Mouse (Mus musculus): Measurements from ENCODE around the gene Gm20517. TPM values are rescaled to one million over a fixed set of nuclear protein-coding genes. Genes with fewer than 3 reads are reported as not detected.

Gm20517 gene
- polyA plus RNA-seq, 1 experiment from 2014 or later, result 2.4 TPM

DNA sequence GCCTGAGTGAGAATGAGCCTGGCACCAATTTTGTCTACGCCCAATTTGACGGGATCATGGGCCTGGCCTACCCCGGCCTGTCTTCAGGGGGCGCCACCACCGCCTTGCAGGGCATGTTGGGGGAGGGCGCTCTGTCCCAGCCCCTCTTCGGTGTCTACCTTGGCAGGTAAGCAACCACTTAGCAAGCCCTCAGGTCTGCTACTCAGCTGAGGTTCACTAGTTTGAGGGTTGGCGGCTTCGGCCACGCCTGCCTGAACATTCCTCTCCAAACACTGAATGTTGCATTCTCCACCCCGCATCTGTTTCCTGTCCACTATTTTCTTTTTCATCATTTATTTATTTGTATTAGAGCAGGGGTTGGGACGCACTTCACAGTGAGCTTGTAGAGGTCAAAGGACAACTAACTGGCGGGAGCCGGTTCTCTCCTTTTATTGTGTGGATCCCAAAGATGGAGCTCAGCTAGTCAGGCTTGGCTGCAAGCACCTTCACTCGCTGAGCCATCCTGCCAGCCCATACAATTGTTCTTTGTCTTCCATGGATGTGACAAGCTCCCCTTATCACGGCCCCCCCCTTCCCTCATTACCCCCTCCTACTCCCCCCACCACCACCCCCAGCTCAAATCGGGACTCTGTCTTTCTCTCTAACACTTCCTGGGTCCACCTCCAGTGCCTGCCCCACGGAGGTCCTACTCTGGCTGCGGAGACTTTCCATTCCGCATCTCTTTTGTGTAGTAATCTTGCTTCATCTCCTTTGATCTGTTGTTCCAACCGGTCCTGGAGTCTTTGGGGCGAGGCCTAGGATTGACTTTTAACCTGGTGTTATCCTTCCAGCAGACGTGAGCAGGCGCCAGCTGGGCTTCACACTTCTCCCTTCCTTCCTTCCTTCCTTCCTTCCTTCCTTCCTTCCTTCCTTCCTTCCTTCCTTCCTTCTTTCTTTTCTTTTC, 119.5 kb downstream of the Gm20517 start:
- Histone ChIP-seq H3K9ac (no peak overlapping the region), H3K9me3 (no peaks in the 10 kb centered on the region), H3K4me2 (no peak overlapping the region), H3K4me1 (no peaks in the 10 kb centered on the region), H3K27me3 (no peaks in the 10 kb centered on the region), H3K4me3 (no peak overlapping the region), H3K36me3 (no peaks in the 10 kb centered on the region), H3K27ac (no peak overlapping the region)
- no peak for ATAC-seq (ENCODE audit: insufficient number of reproducible peaks, low FRiP score, low TSS enrichment, low read depth)
- WGBS, result 64% methylated on average over 24 of the region's 24 CpGs

Other genes starting within 250 kb of the Gm20517 start
- 67.3 and 76.2 TPM in 2 replicates for gene Mrps10, start 242.7 kb upstream of the Gm20517 start, polyA plus RNA-seq (2015; fragmentation: Nextera tagmentation; extraction: Ambion mirVana)
- 0.41 and 0.69 TPM in 2 replicates for gene Guca1b, start 226.2 kb upstream of the Gm20517 start, polyA plus RNA-seq (2015; fragmentation: Nextera tagmentation; extraction: Ambion mirVana)
- 5.9 and 6.2 TPM in 2 replicates for gene Guca1a, start 211.0 kb upstream of the Gm20517 start, polyA plus RNA-seq (2015; fragmentation: Nextera tagmentation; extraction: Ambion mirVana)
- 3.9 and 5.1 TPM in 2 replicates for gene AI661453, start 175.0 kb upstream of the Gm20517 start, polyA plus RNA-seq (2015; fragmentation: Nextera tagmentation; extraction: Ambion mirVana)
- 0.17 and 0.19 TPM in 2 replicates for gene 1700001C19Rik, start 174.2 kb upstream of the Gm20517 start, polyA plus RNA-seq (2015; fragmentation: Nextera tagmentation; extraction: Ambion mirVana)
- 28.2 and 28.9 TPM in 2 replicates for gene Taf8, start 109.3 kb upstream of the Gm20517 start, polyA plus RNA-seq (2015; fragmentation: Nextera tagmentation; extraction: Ambion mirVana)
- gene Ccnd3, start 106.5 kb upstream of the Gm20517 start, polyA plus RNA-seq (2015; fragmentation: Nextera tagmentation; extraction: Ambion mirVana), result 499 and 569 TPM in 2 replicates
- gene Bysl, start 97 bp upstream of the Gm20517 start, polyA plus RNA-seq (2015; fragmentation: Nextera tagmentation; extraction: Ambion mirVana), result 24.1 and 26.3 TPM in 2 replicates
- 48.9 and 53.2 TPM in 2 replicates for gene Med20, start within 50 bp of the Gm20517 start, polyA plus RNA-seq (2015; fragmentation: Nextera tagmentation; extraction: Ambion mirVana)
- gene Usp49, start 19.1 kb downstream of the Gm20517 start, polyA plus RNA-seq (2015; fragmentation: Nextera tagmentation; extraction: Ambion mirVana), result 3.0 and 4.0 TPM in 2 replicates
- 386 and 389 TPM in 2 replicates for gene Tomm6, start 76.8 kb downstream of the Gm20517 start, polyA plus RNA-seq (2015; fragmentation: Nextera tagmentation; extraction: Ambion mirVana)
- gene Frs3, start 77.4 kb downstream of the Gm20517 start, polyA plus RNA-seq (2015; fragmentation: Nextera tagmentation; extraction: Ambion mirVana), result 4.1 and 4.4 TPM in 2 replicates
- gene Gm21981, start 82.9 kb downstream of the Gm20517 start, polyA plus RNA-seq (2015; fragmentation: Nextera tagmentation; extraction: Ambion mirVana), result 0.13 and 0.41 TPM in 2 replicates
- 0.27 TPM in 1 of 2 replicates, not detected in the other for gene Prickle4, start 83.1 kb downstream of the Gm20517 start, polyA plus RNA-seq (2015; fragmentation: Nextera tagmentation; extraction: Ambion mirVana)
- gene Pgc, start 115.3 kb downstream of the Gm20517 start, polyA plus RNA-seq (2015; fragmentation: Nextera tagmentation; extraction: Ambion mirVana), result 0.10 and 0.16 TPM in 2 replicates
- 13.0 and 14.1 TPM in 2 replicates for gene Tfeb, start 125.4 kb downstream of the Gm20517 start, polyA plus RNA-seq (2015; fragmentation: Nextera tagmentation; extraction: Ambion mirVana)
- gene Mdfi, start 223.1 kb downstream of the Gm20517 start, polyA plus RNA-seq (2015; fragmentation: Nextera tagmentation; extraction: Ambion mirVana), result 17.5 and 18.2 TPM in 2 replicates